Mouse (Mus musculus) liver, embryonic 14.5 days (tissue): ENCODE measurements around the gene Gm28043.

Experiments used
- CTCF ChIP-seq: IDR thresholded peaks from 2 replicates; pipeline ENCODE4 v1.5.1; 2016; ENCODE audit warnings: antibody characterized with exemption, low read depth, control low read depth
- EP300 ChIP-seq: IDR thresholded peaks from 2 replicates; pipeline ENCODE4 v1.6.1; 2016; ENCODE audit warnings: antibody characterized with exemption, low read depth

- TF ChIP-seq CTCF = no peak
- TF ChIP-seq EP300 = no peak
These were observed 56.3 kb downstream of the Gm28043 start for GRCm38 (mm10) chr17:29671021-29671420.
